Mouse (Mus musculus) megakaryocyte, embryonic 14.5 days (primary cell): Measurements from ENCODE around the gene Asna1.

ENCODE experiments used
- FLI1 ChIP-seq: IDR thresholded peaks from 2 replicates; pipeline ENCODE4 v1.6.1; 2012; ENCODE audit warnings: low read length, inconsistent platforms, mixed read lengths
- GATA1 ChIP-seq: IDR thresholded peaks from 3 replicates; pipeline ENCODE4 v1.6.1; 2012; ENCODE audit warnings: mixed read lengths, low read length, inconsistent platforms, borderline replicate concordance

DNA sequence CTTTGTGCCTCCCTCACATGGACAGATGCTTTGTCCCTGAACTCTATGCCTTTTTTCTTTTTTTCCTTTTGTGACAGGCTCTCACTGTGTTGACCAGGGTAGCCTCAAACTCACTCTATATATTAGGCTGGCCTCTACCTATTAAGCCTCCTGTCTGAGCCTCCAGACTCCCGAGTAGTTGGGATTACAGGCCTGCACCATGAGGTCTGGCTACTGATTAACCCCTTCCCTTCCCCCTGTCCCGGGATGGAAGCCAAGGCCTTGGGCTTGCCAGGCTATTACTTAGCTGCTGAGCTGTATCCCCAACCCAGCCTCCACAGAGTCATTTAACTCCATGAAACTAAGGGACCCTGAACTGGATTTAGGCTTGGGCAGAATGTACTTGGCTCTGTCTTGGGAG, 40.1 kb upstream of the Asna1 start:
- TF ChIP-seq GATA1 (no peak), FLI1 (no peak)
